Mouse (Mus musculus): ENCODE data around the gene App. TPM values are rescaled to one million over a fixed set of nuclear protein-coding genes. Genes with fewer than 3 reads are reported as not detected.

Gene App
- polyA plus RNA-seq, 1 experiment from 2014 or later, result 158 TPM

- DNase-seq (ENCODE audit: low spot score), result no peak
- WGBS, result 73% methylated on average over 9 of the region's 9 CpGs
- Histone ChIP-seq H3K9ac (ENCODE audit: low read length) (no peak overlapping the region), H3K4me2 (ENCODE audit: low read length) (no peak overlapping the region), H3K27me3 (replicated peaks; ENCODE audit: control insufficient read depth, insufficient read depth, low read length) (no peaks in the 10 kb centered on the region), H3K4me1 (ENCODE audit: control insufficient read depth, insufficient read depth, low read length) (no peaks in the 10 kb centered on the region), H3K27ac (ENCODE audit: low read depth, low read length) (no peak overlapping the region), H3K4me3 (ENCODE audit: low read depth, low read length) (no peak overlapping the region), H3K36me3 (ENCODE audit: control insufficient read depth, insufficient read depth, low read length) (peaks cover 40% of the 10 kb centered on the region), H3K9me3 (replicated peaks; ENCODE audit: control insufficient read depth, low read length) (no peaks in the 10 kb centered on the region)
- no peak for ATAC-seq
Measured at GRCm38 (mm10) chr16:85008866-85009645, 164.5 kb downstream of the App start.

GRCm38 (mm10) chr16:85001939-85002556 lies 171.5 kb downstream of the App start:
- Histone ChIP-seq H3K36me3 (ENCODE audit: control insufficient read depth, insufficient read depth, low read length) (peaks cover 22% of the 10 kb centered on the region), H3K27ac (ENCODE audit: low read depth, low read length) (peak overlapping the region; percentile 44; the same call in 1 of the 2 replicates), H3K9me3 (replicated peaks; ENCODE audit: control insufficient read depth, low read length) (no peaks in the 10 kb centered on the region), H3K27me3 (replicated peaks; ENCODE audit: control insufficient read depth, insufficient read depth, low read length) (no peaks in the 10 kb centered on the region), H3K4me3 (ENCODE audit: low read depth, low read length) (no peak overlapping the region), H3K4me2 (ENCODE audit: low read length) (no peak overlapping the region), H3K4me1 (ENCODE audit: control insufficient read depth, insufficient read depth, low read length) (no peaks in the 10 kb centered on the region), H3K9ac (ENCODE audit: low read length) (no peak overlapping the region)
- DNase-seq (ENCODE audit: low spot score) (peak; percentile 57), ATAC-seq (peak; percentile 57; the same call in 1 of the 2 replicates)
- 70% methylated on average over 5 of the region's 5 CpGs for WGBS

- WGBS, result 92% methylated on average over 7 of the region's 7 CpGs
- peaks cover 26% of the 10 kb centered on the region for H3K36me3 ChIP-seq (ENCODE audit: control insufficient read depth, insufficient read depth, low read length)
- H3K9me3 ChIP-seq (replicated peaks; ENCODE audit: control insufficient read depth, low read length), result no peaks in the 10 kb centered on the region
- no peak for DNase-seq (ENCODE audit: low spot score)
- no peaks in the 10 kb centered on the region for H3K27me3 ChIP-seq (replicated peaks; ENCODE audit: control insufficient read depth, insufficient read depth, low read length)
- H3K27ac ChIP-seq (ENCODE audit: low read depth, low read length), result no peak overlapping the region
- H3K4me1 ChIP-seq (ENCODE audit: control insufficient read depth, insufficient read depth, low read length), result no peaks in the 10 kb centered on the region
- ATAC-seq, result no peak
- no peak overlapping the region for H3K9ac ChIP-seq (ENCODE audit: low read length)
- H3K4me3 ChIP-seq (ENCODE audit: low read depth, low read length), result no peak overlapping the region
- no peak overlapping the region for H3K4me2 ChIP-seq (ENCODE audit: low read length)
Measured at GRCm38 (mm10) chr16:85000304-85000703, 173.3 kb downstream of the App start.

- no peak overlapping the region for H3K4me3 ChIP-seq (ENCODE audit: low read depth, low read length)
- peak; percentile 19 for DNase-seq (ENCODE audit: low spot score)
- no peak for ATAC-seq
- H3K27ac ChIP-seq (ENCODE audit: low read depth, low read length), result no peak overlapping the region
- no peaks in the 10 kb centered on the region for H3K9me3 ChIP-seq (replicated peaks; ENCODE audit: control insufficient read depth, low read length)
- no peaks in the 10 kb centered on the region for H3K4me1 ChIP-seq (ENCODE audit: control insufficient read depth, insufficient read depth, low read length)
- H3K9ac ChIP-seq (ENCODE audit: low read length), result no peak overlapping the region
- H3K27me3 ChIP-seq (replicated peaks; ENCODE audit: control insufficient read depth, insufficient read depth, low read length), result no peaks in the 10 kb centered on the region
- H3K36me3 ChIP-seq (ENCODE audit: control insufficient read depth, insufficient read depth, low read length), result peaks cover 27% of the 10 kb centered on the region; the same call in 1 of the 2 replicates
- H3K4me2 ChIP-seq (ENCODE audit: low read length), result no peak overlapping the region
- 73% methylated on average over 3 of the region's 3 CpGs for WGBS
Measured at GRCm38 (mm10) chr16:84997551-84997950, 176.0 kb downstream of the App start.

- ATAC-seq (peak; percentile 25; the same call in 1 of the 2 replicates), DNase-seq (ENCODE audit: low spot score) (peak; percentile 41)
- Histone ChIP-seq H3K9ac (ENCODE audit: low read length) (no peak overlapping the region), H3K27me3 (replicated peaks; ENCODE audit: control insufficient read depth, insufficient read depth, low read length) (no peaks in the 10 kb centered on the region), H3K4me3 (ENCODE audit: low read depth, low read length) (no peak overlapping the region), H3K4me1 (ENCODE audit: control insufficient read depth, insufficient read depth, low read length) (no peaks in the 10 kb centered on the region), H3K4me2 (ENCODE audit: low read length) (no peak overlapping the region), H3K36me3 (ENCODE audit: control insufficient read depth, insufficient read depth, low read length) (0 out of 2 replicates have a peak, but pooled peaks cover 19% of the 10 kb centered on the region), H3K27ac (ENCODE audit: low read depth, low read length) (no peak overlapping the region), H3K9me3 (replicated peaks; ENCODE audit: control insufficient read depth, low read length) (no peaks in the 10 kb centered on the region)
- 46% methylated on average over 6 of the region's 6 CpGs for WGBS
Measured at GRCm38 (mm10) chr16:84995441-84995867, 178.1 kb downstream of the App start.

- Histone ChIP-seq H3K4me2 (ENCODE audit: low read length) (no peak overlapping the region), H3K4me1 (ENCODE audit: control insufficient read depth, insufficient read depth, low read length) (0 out of 2 replicates have a peak, but pooled peaks cover 2% of the 10 kb centered on the region), H3K4me3 (ENCODE audit: low read depth, low read length) (no peak overlapping the region), H3K9ac (ENCODE audit: low read length) (no peak overlapping the region), H3K9me3 (replicated peaks; ENCODE audit: control insufficient read depth, low read length) (no peaks in the 10 kb centered on the region), H3K36me3 (ENCODE audit: control insufficient read depth, insufficient read depth, low read length) (0 out of 2 replicates have a peak, but pooled peaks cover 15% of the 10 kb centered on the region), H3K27ac (ENCODE audit: low read depth, low read length) (no peak overlapping the region), H3K27me3 (replicated peaks; ENCODE audit: control insufficient read depth, insufficient read depth, low read length) (no peaks in the 10 kb centered on the region)
- ATAC-seq, result no peak
- no peak for DNase-seq (ENCODE audit: low spot score)
- WGBS, result 94% methylated on average over 7 of the region's 7 CpGs
Measured at GRCm38 (mm10) chr16:84992888-84993287, 180.7 kb downstream of the App start.

GRCm38 (mm10) chr16:84991011-84991410 lies 182.6 kb downstream of the App start:
- ATAC-seq, result no peak

GRCm38 (mm10) chr16:84989938-84990337 lies 183.6 kb downstream of the App start:
- H3K4me1 ChIP-seq (ENCODE audit: control insufficient read depth, insufficient read depth, low read length), result 0 out of 2 replicates have a peak, but pooled peaks cover 2% of the 10 kb centered on the region
- 53% methylated on average over 6 of the region's 6 CpGs for WGBS
- H3K4me3 ChIP-seq (ENCODE audit: low read depth, low read length), result no peak overlapping the region
- H3K27me3 ChIP-seq (replicated peaks; ENCODE audit: control insufficient read depth, insufficient read depth, low read length), result no peaks in the 10 kb centered on the region
- H3K9ac ChIP-seq (ENCODE audit: low read length), result no peak overlapping the region
- 0 out of 2 replicates have a peak, but pooled peaks cover 14% of the 10 kb centered on the region for H3K36me3 ChIP-seq (ENCODE audit: control insufficient read depth, insufficient read depth, low read length)
- no peaks in the 10 kb centered on the region for H3K9me3 ChIP-seq (replicated peaks; ENCODE audit: control insufficient read depth, low read length)
- no peak overlapping the region for H3K27ac ChIP-seq (ENCODE audit: low read depth, low read length)
- ATAC-seq (0 out of 2 replicates have a peak, but pooled peaks have one; percentile 27), DNase-seq (ENCODE audit: low spot score) (no peak)
- no peak overlapping the region for H3K4me2 ChIP-seq (ENCODE audit: low read length)

More at GRCm38 (mm10) chr16:84991011-84991410, 182.6 kb downstream of the App start:
- Histone ChIP-seq H3K9ac (ENCODE audit: low read length) (no peak overlapping the region), H3K27ac (ENCODE audit: low read depth, low read length) (no peak overlapping the region), H3K9me3 (replicated peaks; ENCODE audit: control insufficient read depth, low read length) (no peaks in the 10 kb centered on the region), H3K27me3 (replicated peaks; ENCODE audit: control insufficient read depth, insufficient read depth, low read length) (no peaks in the 10 kb centered on the region), H3K4me2 (ENCODE audit: low read length) (no peak overlapping the region), H3K36me3 (ENCODE audit: control insufficient read depth, insufficient read depth, low read length) (0 out of 2 replicates have a peak, but pooled peaks cover 14% of the 10 kb centered on the region), H3K4me1 (ENCODE audit: control insufficient read depth, insufficient read depth, low read length) (0 out of 2 replicates have a peak, but pooled peaks cover 2% of the 10 kb centered on the region), H3K4me3 (ENCODE audit: low read depth, low read length) (no peak overlapping the region)
- 92% methylated on average over 4 of the region's 4 CpGs for WGBS
- no peak for DNase-seq (ENCODE audit: low spot score)
